Mouse (Mus musculus) lung, embryonic 16.5 days (tissue): ENCODE measurements around the gene Usp8. TPM values are rescaled to one million over a fixed set of nuclear protein-coding genes. Genes with fewer than 3 reads are reported as not detected.
A peak's percentile ranks its signal among the peaks of the same experiment; 100 is the strongest.

Experiments used
- ATAC-seq: fragments of 200-750 bp; cut with Nextera tagmentation; 2 replicates; pipeline ENCODE4 v1.8.0; 2017; ENCODE audit warnings: low read depth, mild to moderate bottlenecking, moderate library complexity
- H3K27ac ChIP-seq: fragments of 300-500 bp; sonication (generic); 2 replicates; pipeline ENCODE4 v1.5.1; 2014; ENCODE audit warnings: mild to moderate bottlenecking, control low read depth, low read length
- H3K27me3 ChIP-seq: fragments of 300-500 bp; sonication (generic); 2 replicates; pipeline ENCODE4 v1.6.1; 2014; ENCODE audit warnings: low read depth, low read length, mixed read lengths; ENCODE audit not compliant: control insufficient read depth, insufficient read depth
- H3K36me3 ChIP-seq: fragments of 300-500 bp; sonication (generic); 2 replicates; pipeline ENCODE4 v1.6.1; 2014; ENCODE audit warnings: low read length; ENCODE audit not compliant: control insufficient read depth, insufficient read depth
- H3K4me1 ChIP-seq: fragments of 300-500 bp; sonication (generic); replicated peaks from 2 replicates; pipeline ENCODE4 v1.6.1; 2014; ENCODE audit warnings: low read length, mixed read lengths; ENCODE audit not compliant: control insufficient read depth, insufficient read depth
- H3K4me2 ChIP-seq: fragments of 300-500 bp; sonication (generic); 2 replicates; pipeline ENCODE4 v1.6.1; 2014; ENCODE audit warnings: low read depth, low read length, control low read depth
- H3K4me3 ChIP-seq: fragments of 300-500 bp; sonication (generic); 2 replicates; pipeline ENCODE4 v1.5.1; 2014; ENCODE audit warnings: mild to moderate bottlenecking, low read length, control low read depth
- H3K9ac ChIP-seq: fragments of 300-500 bp; sonication (generic); 2 replicates; pipeline ENCODE4 v1.6.1; 2014; ENCODE audit warnings: low read length, control low read depth
- H3K9me3 ChIP-seq: fragments of 300-500 bp; sonication (generic); 2 replicates; pipeline ENCODE4 v1.6.1; 2016; ENCODE audit warnings: low read length; ENCODE audit not compliant: control insufficient read depth
- WGBS: fragments of 180-500 bp; shearing (Covaris S2); extraction: QIAGEN DNeasy Blood & Tissue Kit; methylation state at CpG from one replicate; pipeline ENCODE4 v1.1.7; 2014; 5-methylcytosine and 5-hydroxymethylcytosine counted together
- polyA plus RNA-seq: library from polyadenylated mRNA; unstranded; fragments of >200 nt; fragmentation: Nextera tagmentation; extraction: Ambion mirVana; gene quantifications from 2 replicates; pipeline ENCODE4 v1.2.1, GENCODE M21; 2015

Usp8 gene
- polyA plus RNA-seq, 1 experiment from 2014 or later: 43.4 TPM

GRCm38 (mm10) chr2:126730502-126730901 lies 23.4 kb downstream of the Usp8 start:
- Histone ChIP-seq H3K9me3 (no peaks in the 10 kb centered on the region), H3K36me3 (peaks cover 15% of the 10 kb centered on the region), H3K27ac (no peak overlapping the region), H3K27me3 (no peaks in the 10 kb centered on the region), H3K4me3 (no peak overlapping the region), H3K4me2 (no peak overlapping the region), H3K9ac (no peak overlapping the region), H3K4me1 (no peaks in the 10 kb centered on the region)
- no peak for ATAC-seq
- 77% methylated on average over 2 of the region's 2 CpGs for WGBS

GRCm38 (mm10) chr2:126735339-126736073 lies 28.4 kb downstream of the Usp8 start:
- no peak overlapping the region for H3K4me2 ChIP-seq
- H3K36me3 ChIP-seq: peaks cover 19% of the 10 kb centered on the region
- WGBS: 80% methylated on average over 6 of the region's 6 CpGs

GRCm38 (mm10) chr2:126740314-126740713 lies 33.2 kb downstream of the Usp8 start:
- ATAC-seq: peak; percentile 10; the same call in 1 of the 2 replicates
- H3K9me3 ChIP-seq: no peaks in the 10 kb centered on the region
- no peak overlapping the region for H3K4me2 ChIP-seq
- H3K27ac ChIP-seq: no peak overlapping the region
- H3K4me3 ChIP-seq: no peak overlapping the region
- no peak overlapping the region for H3K9ac ChIP-seq
- WGBS: 61% methylated on average over 2 of the region's 2 CpGs
- peaks cover 27% of the 10 kb centered on the region for H3K36me3 ChIP-seq
- H3K27me3 ChIP-seq: no peaks in the 10 kb centered on the region
- H3K4me1 ChIP-seq: no peaks in the 10 kb centered on the region

More at GRCm38 (mm10) chr2:126735339-126736073, 28.4 kb downstream of the Usp8 start:
- Histone ChIP-seq H3K27me3 (no peaks in the 10 kb centered on the region), H3K4me3 (no peak overlapping the region), H3K27ac (no peak overlapping the region), H3K9ac (no peak overlapping the region), H3K9me3 (no peaks in the 10 kb centered on the region), H3K4me1 (no peaks in the 10 kb centered on the region)
- no peak for ATAC-seq

DNA sequence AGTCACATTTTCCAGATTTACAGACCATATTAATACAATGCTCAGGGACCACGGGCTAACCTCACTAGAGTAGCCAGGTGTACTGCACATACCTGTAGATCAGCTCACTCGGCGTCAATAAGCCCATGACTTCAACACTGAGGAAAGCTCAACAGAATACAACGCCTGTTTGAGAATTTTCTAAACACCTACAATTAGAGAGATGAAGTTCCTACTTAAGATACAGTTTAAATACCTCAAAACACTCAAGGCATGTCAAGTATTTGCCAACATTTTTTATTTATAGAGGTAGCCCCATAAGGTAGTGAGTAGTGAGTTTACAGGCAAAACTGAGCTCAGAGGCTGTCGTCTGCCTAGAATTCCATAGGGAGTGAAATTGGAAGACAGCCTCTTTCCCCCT lies 36.3 kb downstream of the Usp8 start:
- Histone ChIP-seq H3K4me1 (no peaks in the 10 kb centered on the region), H3K27ac (no peak overlapping the region), H3K4me3 (no peak overlapping the region), H3K4me2 (no peak overlapping the region), H3K27me3 (no peaks in the 10 kb centered on the region), H3K36me3 (peaks cover 22% of the 10 kb centered on the region), H3K9me3 (no peaks in the 10 kb centered on the region), H3K9ac (no peak overlapping the region)
- WGBS: 68% methylated on average over 5 of the region's 5 CpGs
- no peak for ATAC-seq

- H3K9ac ChIP-seq: no peak overlapping the region
- no peaks in the 10 kb centered on the region for H3K9me3 ChIP-seq
- peaks cover 52% of the 10 kb centered on the region for H3K36me3 ChIP-seq
- no peak for ATAC-seq
- H3K4me1 ChIP-seq: no peaks in the 10 kb centered on the region
- no peaks in the 10 kb centered on the region for H3K27me3 ChIP-seq
- H3K4me2 ChIP-seq: no peak overlapping the region
- no peak overlapping the region for H3K27ac ChIP-seq
- 92% methylated on average over 6 of the region's 6 CpGs for WGBS
- no peak overlapping the region for H3K4me3 ChIP-seq
Measured at GRCm38 (mm10) chr2:126755664-126756063, 48.5 kb downstream of the Usp8 start.

- Histone ChIP-seq H3K4me2 (no peak overlapping the region), H3K36me3 (peaks cover 63% of the 10 kb centered on the region), H3K9ac (no peak overlapping the region), H3K9me3 (no peaks in the 10 kb centered on the region), H3K27me3 (no peaks in the 10 kb centered on the region), H3K4me3 (no peak overlapping the region), H3K27ac (no peak overlapping the region), H3K4me1 (no peaks in the 10 kb centered on the region)
- WGBS: 85% methylated on average over 7 of the region's 7 CpGs
- ATAC-seq: no peak
Measured at GRCm38 (mm10) chr2:126759351-126759750, 52.2 kb downstream of the Usp8 start.

GRCm38 (mm10) chr2:126765867-126766582 lies 58.9 kb downstream of the Usp8 start:
- Histone ChIP-seq H3K4me3 (no peak overlapping the region), H3K9ac (no peak overlapping the region), H3K27me3 (no peaks in the 10 kb centered on the region), H3K4me2 (no peak overlapping the region), H3K9me3 (no peaks in the 10 kb centered on the region), H3K36me3 (peaks cover 12% of the 10 kb centered on the region), H3K4me1 (no peaks in the 10 kb centered on the region), H3K27ac (no peak overlapping the region)
- no peak; the same call in 1 of the 2 replicates for ATAC-seq
- 36% methylated on average over 11 of the region's 11 CpGs for WGBS

DNA sequence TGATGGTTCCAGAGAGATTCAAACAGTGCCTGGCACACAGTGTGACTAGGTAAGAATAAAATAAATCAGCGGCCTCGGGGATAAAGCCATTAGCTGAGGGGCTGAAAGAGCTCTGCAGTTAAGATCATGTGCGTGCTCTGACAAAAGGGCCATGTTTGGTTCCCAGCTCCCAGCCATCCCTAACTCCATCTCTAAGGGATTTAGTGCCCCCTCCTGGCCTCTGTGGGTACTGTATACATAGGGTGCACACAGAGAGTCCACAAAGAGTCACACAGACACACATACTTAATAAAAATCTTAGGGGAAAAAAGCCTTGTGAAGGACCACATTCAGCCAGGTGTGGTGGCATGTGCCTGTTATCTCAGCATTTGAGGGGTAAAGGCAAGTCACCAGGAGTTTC lies 60.5 kb downstream of the Usp8 start:
- Histone ChIP-seq H3K4me1 (no peaks in the 10 kb centered on the region), H3K9me3 (no peaks in the 10 kb centered on the region), H3K27me3 (no peaks in the 10 kb centered on the region), H3K36me3 (peaks cover 2% of the 10 kb centered on the region; the same call in 1 of the 2 replicates), H3K4me2 (no peak overlapping the region), H3K4me3 (no peak overlapping the region), H3K27ac (no peak overlapping the region), H3K9ac (no peak overlapping the region)
- ATAC-seq: no peak
- WGBS: 93% methylated on average over 3 of the region's 3 CpGs

DNA sequence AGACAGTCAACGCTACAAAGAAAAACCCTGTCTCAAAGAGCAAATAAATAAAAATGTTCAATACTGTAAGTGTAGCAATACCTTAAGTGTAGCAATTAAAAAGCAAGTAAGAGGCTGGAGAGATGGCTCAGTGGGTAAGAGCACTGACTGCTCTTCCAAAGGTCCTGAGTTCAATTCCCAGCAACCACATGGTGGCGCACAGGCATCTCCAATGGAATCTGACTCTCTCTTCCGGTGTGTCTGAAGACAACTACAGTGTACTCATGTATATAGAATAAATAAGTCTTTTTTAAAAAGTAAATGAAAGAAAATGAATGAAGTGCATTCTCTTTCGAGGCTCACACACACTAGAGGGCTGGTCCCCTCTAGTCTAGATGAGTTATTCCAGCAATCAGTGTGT lies 61.1 kb downstream of the Usp8 start:
- H3K4me1 ChIP-seq: no peaks in the 10 kb centered on the region
- 66% methylated on average over 4 of the region's 4 CpGs for WGBS
- H3K9ac ChIP-seq: no peak overlapping the region
- no peaks in the 10 kb centered on the region for H3K9me3 ChIP-seq
- no peaks in the 10 kb centered on the region for H3K27me3 ChIP-seq
- H3K27ac ChIP-seq: no peak overlapping the region
- H3K4me3 ChIP-seq: no peak overlapping the region
- H3K36me3 ChIP-seq: no peaks in the 10 kb centered on the region; the same call in 1 of the 2 replicates
- no peak for ATAC-seq
- no peak overlapping the region for H3K4me2 ChIP-seq
